Mouse (Mus musculus) embryonic facial prominence, embryonic 15.5 days (tissue): ENCODE results near the gene Aldh2. TPM values are rescaled to one million over a fixed set of nuclear protein-coding genes. Genes with fewer than 3 reads are reported as not detected.

ENCODE experiments used
- ATAC-seq: fragments of 200-750 bp; cut with Nextera tagmentation; 2 replicates; pipeline ENCODE4 v1.8.0; 2017; ENCODE audit warnings: low read depth, moderate TSS enrichment; ENCODE audit not compliant: insufficient number of reproducible peaks, low FRiP score, low TSS enrichment
- H3K27ac ChIP-seq: fragments of 300-500 bp; sonication (generic); replicated peaks from 2 replicates; pipeline ENCODE4 v1.5.1; 2015; ENCODE audit warnings: mild to moderate bottlenecking, inconsistent platforms
- H3K27me3 ChIP-seq: fragments of 300-500 bp; sonication (generic); 2 replicates; pipeline ENCODE4 v1.6.1; 2015; ENCODE audit warnings: inconsistent platforms
- H3K36me3 ChIP-seq: fragments of 300-500 bp; sonication (generic); 2 replicates; pipeline ENCODE4 v1.6.1; 2015; ENCODE audit warnings: mild to moderate bottlenecking, inconsistent platforms
- H3K4me1 ChIP-seq: fragments of 300-500 bp; sonication (generic); 2 replicates; pipeline ENCODE4 v1.6.1; 2015; ENCODE audit warnings: inconsistent platforms
- H3K4me2 ChIP-seq: fragments of 300-500 bp; sonication (generic); replicated peaks from 2 replicates; pipeline ENCODE4 v1.6.1; 2015; ENCODE audit warnings: mild to moderate bottlenecking, inconsistent platforms
- H3K4me3 ChIP-seq: fragments of 300-500 bp; sonication (generic); replicated peaks from 2 replicates; pipeline ENCODE4 v1.5.1; 2015; ENCODE audit warnings: mild to moderate bottlenecking, inconsistent platforms
- H3K9ac ChIP-seq: fragments of 300-500 bp; sonication (generic); 2 replicates; pipeline ENCODE4 v1.6.1; 2015; ENCODE audit warnings: inconsistent platforms
- H3K9me3 ChIP-seq: fragments of 300-500 bp; sonication (generic); replicated peaks from 2 replicates; pipeline ENCODE4 v1.6.1; 2016; ENCODE audit warnings: inconsistent platforms
- WGBS: fragments of 180-500 bp; shearing (Covaris S2); methylation state at CpG from one replicate; pipeline ENCODE4 v1.1.7; 2015; 5-methylcytosine and 5-hydroxymethylcytosine counted together
- polyA plus RNA-seq: library from polyadenylated mRNA; unstranded; fragments of >200 nt; fragmentation: Nextera tagmentation; extraction: Ambion mirVana; gene quantifications from 2 replicates; pipeline ENCODE4 v1.2.1, GENCODE M21; 2015

The Aldh2 gene
- polyA plus RNA-seq, 1 experiment from 2014 or later, result 219 TPM

DNA sequence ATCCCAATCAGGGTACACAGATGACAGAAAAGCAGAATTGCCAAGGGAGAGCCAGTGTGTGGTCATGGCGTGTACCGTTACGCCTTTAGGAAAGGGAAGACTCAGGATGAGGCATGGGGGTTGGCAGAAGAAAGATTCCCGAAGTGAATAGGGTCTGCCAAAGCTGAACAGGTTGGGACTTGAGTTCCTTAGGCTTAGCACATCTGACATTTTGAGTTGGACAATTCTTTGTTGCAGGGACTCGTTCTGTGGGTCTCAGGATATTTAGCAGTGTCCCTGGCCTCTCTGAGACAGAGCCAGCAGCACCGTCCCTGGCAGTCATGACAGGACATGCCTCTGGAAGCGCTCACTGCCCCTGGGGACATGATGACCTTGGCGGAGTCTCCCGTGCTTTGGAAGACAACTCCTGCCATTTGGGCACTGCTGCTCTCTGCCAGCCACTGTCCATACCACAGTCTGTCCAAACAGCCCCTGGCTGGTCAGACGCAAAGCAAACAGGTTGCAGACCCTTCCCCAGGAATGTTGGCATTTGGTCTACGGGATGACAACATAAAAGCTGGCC, 16.6 kb downstream of the Aldh2 start:
- Histone ChIP-seq H3K36me3 (peaks cover 78% of the 10 kb centered on the region), H3K4me2 (no peak overlapping the region), H3K27ac (no peak overlapping the region), H3K4me3 (no peak overlapping the region), H3K9me3 (no peaks in the 10 kb centered on the region), H3K27me3 (no peaks in the 10 kb centered on the region), H3K9ac (no peak overlapping the region), H3K4me1 (no peaks in the 10 kb centered on the region)
- 68% methylated on average over 11 of the region's 11 CpGs for WGBS
- no peak for ATAC-seq

DNA sequence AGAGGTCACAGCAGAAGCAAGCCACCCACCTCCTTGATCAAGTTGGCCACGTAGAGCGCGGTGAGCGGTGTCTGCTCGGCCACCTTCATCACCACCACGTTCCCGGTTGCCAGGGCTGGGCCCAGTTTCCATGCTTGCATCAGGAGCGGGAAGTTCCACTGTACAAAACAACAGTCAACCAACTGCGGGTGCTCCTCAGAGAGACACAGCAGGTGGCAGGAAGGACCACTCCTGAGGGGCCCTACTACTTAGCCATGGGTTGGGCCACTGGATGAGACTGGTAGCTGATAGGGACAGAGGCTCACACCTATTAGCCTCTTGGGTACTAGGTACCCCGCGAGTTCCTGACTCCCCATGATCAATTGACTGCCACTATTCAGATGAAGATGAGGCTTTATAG, 17.8 kb downstream of the Aldh2 start:
- Histone ChIP-seq H3K27ac (no peak overlapping the region), H3K9ac (no peak overlapping the region), H3K9me3 (no peaks in the 10 kb centered on the region), H3K4me3 (no peak overlapping the region), H3K4me1 (no peaks in the 10 kb centered on the region), H3K4me2 (no peak overlapping the region), H3K27me3 (no peaks in the 10 kb centered on the region), H3K36me3 (peaks cover 83% of the 10 kb centered on the region)
- ATAC-seq, result no peak
- WGBS, result 92% methylated on average over 11 of the region's 11 CpGs

DNA sequence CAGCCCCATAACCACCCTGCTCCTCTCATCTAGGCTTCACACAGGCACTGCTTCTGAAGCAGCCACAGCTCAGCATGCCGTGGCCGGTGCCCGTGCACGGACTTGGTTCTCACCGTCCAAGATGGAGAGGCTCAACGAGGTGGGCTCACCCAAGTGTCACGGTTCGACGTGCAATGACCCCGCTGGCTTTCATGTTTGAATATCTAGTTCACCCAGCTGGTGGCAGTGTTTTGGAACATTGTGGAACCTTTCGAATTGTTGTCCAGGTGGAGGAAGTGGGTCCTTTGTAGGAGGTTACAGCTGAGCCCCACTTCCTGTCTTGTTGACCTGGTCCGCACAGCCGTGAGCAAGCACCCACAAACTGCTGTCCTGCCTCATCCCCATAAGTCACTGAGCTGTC, 19.5 kb downstream of the Aldh2 start:
- WGBS, result 91% methylated on average over 13 of the region's 13 CpGs
- no peak overlapping the region for H3K27ac ChIP-seq
- no peak overlapping the region for H3K4me3 ChIP-seq
- H3K4me1 ChIP-seq, result no peaks in the 10 kb centered on the region
- H3K36me3 ChIP-seq, result peaks cover 76% of the 10 kb centered on the region
- H3K9ac ChIP-seq, result no peak overlapping the region
- no peaks in the 10 kb centered on the region for H3K9me3 ChIP-seq
- no peak for ATAC-seq
- no peak overlapping the region for H3K4me2 ChIP-seq
- H3K27me3 ChIP-seq, result no peaks in the 10 kb centered on the region

DNA sequence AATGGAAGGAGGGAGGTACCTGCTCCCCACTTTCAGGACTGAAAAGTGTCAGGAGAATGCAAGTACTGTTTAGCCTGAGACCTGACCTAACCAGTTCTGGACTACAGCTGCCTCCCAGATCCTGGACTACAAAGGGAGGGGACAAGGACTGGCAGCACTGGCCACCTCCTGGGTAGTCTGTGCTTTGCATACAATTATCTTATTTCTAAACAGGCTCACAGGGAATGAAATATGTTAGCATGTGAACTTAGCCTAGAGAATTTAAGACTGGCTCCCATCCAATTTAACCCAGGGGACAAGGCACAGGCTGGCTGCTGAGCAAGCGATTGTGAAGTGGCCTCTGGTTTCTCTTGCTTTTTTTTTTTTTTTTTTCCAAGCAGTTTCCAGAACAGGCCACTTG, 22.8 kb downstream of the Aldh2 start:
- no peak overlapping the region for H3K9ac ChIP-seq
- no peaks in the 10 kb centered on the region for H3K27me3 ChIP-seq
- peaks cover 59% of the 10 kb centered on the region for H3K36me3 ChIP-seq
- no peak overlapping the region for H3K4me2 ChIP-seq
- ATAC-seq, result no peak
- 78% methylated on average over 1 of the region's 1 CpGs for WGBS
- no peak overlapping the region for H3K27ac ChIP-seq
- no peaks in the 10 kb centered on the region for H3K4me1 ChIP-seq
- H3K9me3 ChIP-seq, result no peaks in the 10 kb centered on the region
- H3K4me3 ChIP-seq, result no peak overlapping the region

DNA sequence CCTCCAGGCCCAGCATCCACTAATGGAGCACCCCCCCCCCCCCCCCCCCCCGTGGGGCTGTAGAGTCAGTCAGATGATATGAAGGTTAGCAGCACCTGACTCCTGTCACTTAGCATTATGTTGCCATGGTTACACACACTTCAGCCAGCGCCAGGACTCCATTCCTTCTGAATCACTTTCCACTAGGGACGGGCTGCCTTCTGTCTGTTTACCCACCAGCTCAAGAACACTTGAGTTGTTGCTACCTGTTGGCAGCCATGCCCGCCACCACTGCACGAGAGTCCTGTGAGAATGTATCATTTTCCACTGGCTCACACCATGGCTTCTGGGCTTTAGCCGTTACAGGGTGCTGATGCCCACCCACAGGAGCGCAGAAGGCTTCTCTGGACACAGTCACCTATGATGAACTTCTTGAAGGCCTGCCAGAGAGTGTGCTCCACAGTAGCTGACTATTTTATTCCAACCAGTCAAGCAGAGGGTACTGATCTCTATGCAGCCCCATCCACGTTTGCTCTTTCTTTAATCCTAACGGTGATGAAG, 23.7 kb downstream of the Aldh2 start:
- Histone ChIP-seq H3K36me3 (peaks cover 51% of the 10 kb centered on the region), H3K27ac (no peak overlapping the region), H3K4me3 (no peak overlapping the region), H3K27me3 (no peaks in the 10 kb centered on the region), H3K4me2 (no peak overlapping the region), H3K9ac (no peak overlapping the region), H3K4me1 (peaks cover under 1% of the 10 kb centered on the region; the same call in 1 of the 2 replicates), H3K9me3 (no peaks in the 10 kb centered on the region)
- ATAC-seq, result no peak
- 71% methylated on average over 9 of the region's 9 CpGs for WGBS

DNA sequence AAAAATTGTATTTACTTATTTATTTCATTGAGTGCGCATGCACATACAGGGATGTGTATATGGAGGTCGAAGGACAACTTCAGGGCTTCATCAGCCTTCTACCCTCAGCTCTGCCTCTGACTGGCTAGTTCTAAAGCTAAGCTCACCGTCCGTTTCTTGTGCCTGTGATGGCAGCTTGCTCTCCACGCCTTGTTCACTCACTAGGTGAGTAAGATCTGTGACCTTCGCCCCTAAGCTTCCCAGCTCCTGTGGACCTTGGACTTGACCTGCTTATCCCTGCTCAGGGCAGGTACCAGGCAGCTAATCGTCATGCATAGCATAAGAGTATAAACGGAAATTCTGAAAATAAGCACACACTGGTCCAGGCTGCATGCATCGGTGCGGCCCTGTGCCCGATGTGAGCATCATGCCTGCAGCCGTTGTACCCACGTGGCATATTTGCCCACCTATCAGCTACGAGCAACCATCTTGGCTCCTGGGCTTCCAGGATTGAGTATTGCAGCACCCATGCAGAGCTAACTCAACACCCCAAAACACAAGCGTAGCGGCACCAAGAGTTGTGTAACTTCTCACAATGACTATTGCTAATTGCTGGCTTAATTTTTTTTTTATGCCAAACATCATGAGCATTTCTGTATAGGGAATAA, 27.5 kb downstream of the Aldh2 start:
- Histone ChIP-seq H3K4me3 (no peak overlapping the region), H3K27ac (no peak overlapping the region), H3K9me3 (no peaks in the 10 kb centered on the region), H3K4me2 (no peak overlapping the region), H3K27me3 (no peaks in the 10 kb centered on the region), H3K4me1 (peaks cover 8% of the 10 kb centered on the region), H3K36me3 (peaks cover 18% of the 10 kb centered on the region), H3K9ac (no peak overlapping the region)
- no peak for ATAC-seq
- 90% methylated on average over 16 of the region's 16 CpGs for WGBS

DNA sequence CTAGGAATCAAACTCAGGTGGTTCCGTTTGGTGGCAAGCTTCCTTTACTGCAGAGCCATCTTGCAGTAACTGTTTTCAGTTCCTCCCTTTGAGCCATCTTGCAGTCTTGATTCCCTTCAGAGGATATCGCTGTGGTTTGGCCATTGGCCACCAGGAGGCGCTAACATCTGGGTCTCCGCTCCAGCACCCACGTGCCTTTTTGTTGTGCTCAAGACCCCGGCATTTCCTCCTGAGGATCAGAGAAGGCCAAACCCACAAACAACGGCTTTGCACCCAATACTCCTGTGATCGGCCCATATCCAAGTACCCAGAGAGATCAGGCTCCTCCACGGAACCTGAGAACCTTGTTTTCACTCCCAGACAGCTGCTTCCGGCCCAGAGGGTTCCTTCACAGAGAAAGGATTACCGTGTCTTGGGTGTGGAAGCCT, 29.1 kb downstream of the Aldh2 start:
- ATAC-seq, result peak; percentile 26; the same call in 1 of the 2 replicates
- WGBS, result 8% methylated on average over 11 of the region's 11 CpGs
- no peaks in the 10 kb centered on the region for H3K27me3 ChIP-seq
- H3K4me1 ChIP-seq, result peaks cover 8% of the 10 kb centered on the region
- H3K27ac ChIP-seq, result peak overlapping the region; percentile 44
- peak overlapping the region; percentile 24 for H3K4me3 ChIP-seq
- no peak overlapping the region for H3K9ac ChIP-seq
- H3K36me3 ChIP-seq, result peaks cover 8% of the 10 kb centered on the region; the same call in 1 of the 2 replicates
- H3K4me2 ChIP-seq, result peak overlapping the region; percentile 49
- H3K9me3 ChIP-seq, result no peaks in the 10 kb centered on the region

DNA sequence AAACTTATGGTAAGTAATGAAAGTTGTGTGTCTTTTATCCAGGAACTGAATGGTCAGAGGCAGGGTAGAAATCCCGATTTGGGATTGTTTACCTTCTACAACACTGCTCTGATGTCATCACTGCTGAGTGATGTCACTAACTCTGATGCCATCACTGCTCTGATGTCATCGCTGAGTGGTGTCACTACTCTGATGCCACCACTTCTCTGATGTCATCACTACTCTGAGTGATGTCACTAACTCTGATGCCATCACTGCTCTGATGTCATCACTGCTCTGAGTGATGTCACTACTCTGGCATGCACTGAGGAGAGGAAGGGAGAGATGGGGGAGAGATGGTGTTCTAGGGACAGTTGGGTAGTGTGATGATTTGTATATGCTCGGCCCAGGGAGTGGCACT, 31.2 kb downstream of the Aldh2 start:
- no peak for ATAC-seq

DNA sequence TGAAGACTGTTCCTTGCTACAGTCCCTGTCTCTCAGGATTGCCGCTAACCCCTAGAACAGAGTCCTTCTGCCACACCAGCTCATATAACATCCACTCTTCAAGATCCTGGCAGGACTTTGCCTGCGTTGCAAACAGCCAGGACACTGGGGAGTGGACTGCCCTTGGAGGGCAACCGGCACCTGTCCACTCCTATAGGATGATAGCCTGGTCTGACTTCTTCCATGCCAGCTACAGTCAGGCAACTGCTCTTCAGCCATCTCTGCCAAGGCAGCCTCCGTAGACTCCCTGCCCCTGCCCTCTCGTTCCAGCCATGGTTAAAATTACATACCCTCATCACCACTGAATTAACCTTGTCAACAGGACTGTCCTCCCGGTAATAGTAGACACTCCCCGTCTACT, 44.4 kb downstream of the Aldh2 start:
- peaks cover 12% of the 10 kb centered on the region for H3K4me1 ChIP-seq
- H3K4me2 ChIP-seq, result no peak overlapping the region
- H3K9ac ChIP-seq, result no peak overlapping the region
- H3K4me3 ChIP-seq, result no peak overlapping the region
- 82% methylated on average over 7 of the region's 7 CpGs for WGBS
- no peak for ATAC-seq
- no peak overlapping the region for H3K27ac ChIP-seq
- H3K27me3 ChIP-seq, result no peaks in the 10 kb centered on the region
- H3K9me3 ChIP-seq, result no peaks in the 10 kb centered on the region
- H3K36me3 ChIP-seq, result no peaks in the 10 kb centered on the region

More for the DNA sequence above, 31.2 kb downstream of the Aldh2 start:
- Histone ChIP-seq H3K36me3 (no peaks in the 10 kb centered on the region), H3K27ac (no peak overlapping the region), H3K4me1 (peaks cover 8% of the 10 kb centered on the region), H3K27me3 (no peaks in the 10 kb centered on the region), H3K9ac (no peak overlapping the region), H3K4me3 (no peak overlapping the region), H3K9me3 (no peaks in the 10 kb centered on the region), H3K4me2 (no peak overlapping the region)
- 84% methylated on average over 3 of the region's 3 CpGs for WGBS

DNA sequence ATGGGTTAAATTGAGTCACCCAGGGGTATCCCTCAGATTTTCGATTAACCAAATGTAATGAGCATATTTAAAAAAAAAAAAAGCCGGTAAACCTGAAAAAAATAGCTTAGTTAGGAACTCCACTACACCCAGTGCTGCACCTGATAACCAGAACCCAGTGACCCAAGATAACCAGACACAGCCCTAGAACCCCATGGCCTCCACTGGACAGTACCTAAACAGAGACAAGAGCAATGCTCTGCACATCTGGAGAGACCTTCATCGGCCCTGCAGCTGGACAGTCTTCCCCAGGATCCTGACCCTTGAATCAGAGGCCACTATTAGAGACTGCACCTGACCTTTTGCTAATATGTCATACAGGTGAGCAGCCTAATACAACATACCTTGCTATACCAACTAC, 46.5 kb downstream of the Aldh2 start:
- ATAC-seq, result no peak
- H3K27me3 ChIP-seq, result no peaks in the 10 kb centered on the region
- H3K4me3 ChIP-seq, result no peak overlapping the region
- no peaks in the 10 kb centered on the region for H3K9me3 ChIP-seq
- H3K36me3 ChIP-seq, result no peaks in the 10 kb centered on the region
- WGBS, result 88% methylated on average over 3 of the region's 3 CpGs
- H3K9ac ChIP-seq, result no peak overlapping the region
- peaks cover 18% of the 10 kb centered on the region for H3K4me1 ChIP-seq
- H3K4me2 ChIP-seq, result no peak overlapping the region
- no peak overlapping the region for H3K27ac ChIP-seq

DNA sequence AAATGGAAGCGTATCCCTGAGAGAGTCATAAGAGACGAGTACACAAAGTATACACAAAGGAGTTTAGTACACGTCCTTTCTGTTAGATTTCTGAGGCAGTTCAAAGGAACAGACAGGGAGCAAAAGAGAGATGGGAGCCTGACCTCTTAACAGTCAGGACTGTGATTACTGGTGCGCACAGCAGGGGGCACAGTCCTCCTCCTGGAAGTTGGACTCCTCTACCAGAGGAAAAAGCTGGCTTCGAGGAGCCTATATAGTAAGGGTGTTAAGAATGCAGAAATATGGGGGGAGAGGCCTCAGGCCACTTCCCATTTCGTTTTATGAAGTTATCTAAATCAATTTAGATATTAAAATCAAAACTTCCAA, 47.1 kb downstream of the Aldh2 start:
- WGBS, result 30% methylated on average over 6 of the region's 6 CpGs
- Histone ChIP-seq H3K27me3 (no peaks in the 10 kb centered on the region), H3K27ac (peak overlapping the region; percentile 94), H3K4me2 (peak overlapping the region; percentile 62), H3K9ac (peak overlapping the region; percentile 74), H3K36me3 (no peaks in the 10 kb centered on the region), H3K9me3 (no peaks in the 10 kb centered on the region), H3K4me1 (peaks cover 18% of the 10 kb centered on the region), H3K4me3 (peak overlapping the region; percentile 68)
- ATAC-seq, result no peak
